Mouse (Mus musculus) embryonic fibroblast, embryonic 13.5 days (primary cell): ENCODE measurements around the gene Enkur.

Experiments
- CTCF ChIP-seq: IDR thresholded peaks from 2 replicates; pipeline ENCODE4 v1.5.1; 2011; ENCODE audit warnings: mild to moderate bottlenecking, control low read depth, low read length, moderate library complexity, borderline replicate concordance; ENCODE audit not compliant: insufficient read depth
- POLR2A ChIP-seq: IDR thresholded peaks from 2 replicates; pipeline ENCODE4 v1.6.1; 2011; ENCODE audit warnings: low read depth, mild to moderate bottlenecking, control low read depth, low read length, moderate library complexity

GRCm38 (mm10) chr2:21191232-21191631, 13.9 kb downstream of the Enkur start:
- TF ChIP-seq CTCF (no peak), POLR2A (no peak)
